Mouse (Mus musculus) stomach, embryonic 15.5 days (tissue): ENCODE results near the gene 4930415O20Rik. TPM values are rescaled to one million over a fixed set of nuclear protein-coding genes. Genes with fewer than 3 reads are reported as not detected.

ENCODE experiments used
- ATAC-seq: fragments of 200-750 bp; cut with Nextera tagmentation; 2 replicates; pipeline ENCODE4 v1.8.0; 2017; ENCODE audit warnings: low read depth, moderate number of reproducible peaks, moderate TSS enrichment; ENCODE audit not compliant: insufficient read depth, low FRiP score
- H3K27ac ChIP-seq: fragments of 300-500 bp; sonication (generic); 2 replicates; pipeline ENCODE4 v1.5.1; 2015; ENCODE audit warnings: mild to moderate bottlenecking, inconsistent platforms
- H3K27me3 ChIP-seq: fragments of 300-500 bp; sonication (generic); replicated peaks from 2 replicates; pipeline ENCODE4 v1.6.1; 2015; ENCODE audit warnings: inconsistent platforms
- H3K36me3 ChIP-seq: fragments of 300-500 bp; sonication (generic); 2 replicates; pipeline ENCODE4 v1.6.1; 2015; ENCODE audit warnings: inconsistent platforms
- H3K4me1 ChIP-seq: fragments of 300-500 bp; sonication (generic); 2 replicates; pipeline ENCODE4 v1.6.1; 2015; ENCODE audit warnings: inconsistent platforms
- H3K4me2 ChIP-seq: fragments of 300-500 bp; sonication (generic); 2 replicates; pipeline ENCODE4 v1.6.1; 2015; ENCODE audit warnings: mild to moderate bottlenecking, inconsistent platforms
- H3K4me3 ChIP-seq: fragments of 300-500 bp; sonication (generic); replicated peaks from 2 replicates; pipeline ENCODE4 v1.5.1; 2015; ENCODE audit warnings: inconsistent platforms
- H3K9ac ChIP-seq: fragments of 300-500 bp; sonication (generic); 2 replicates; pipeline ENCODE4 v1.6.1; 2015; ENCODE audit warnings: inconsistent platforms
- H3K9me3 ChIP-seq: fragments of 300-500 bp; sonication (generic); 2 replicates; pipeline ENCODE4 v1.6.1; 2016; ENCODE audit warnings: inconsistent platforms
- WGBS: fragments of 180-500 bp; shearing (Covaris S2); methylation state at CpG from one replicate; pipeline ENCODE4 v1.1.7; 2015; 5-methylcytosine and 5-hydroxymethylcytosine counted together
- polyA plus RNA-seq: library from polyadenylated mRNA; unstranded; fragments of >200 nt; fragmentation: Nextera tagmentation; extraction: Ambion mirVana; gene quantifications from 2 replicates; pipeline ENCODE4 v1.2.1, GENCODE M21; 2015

4930415O20Rik gene
- polyA plus RNA-seq, 1 experiment from 2014 or later, result not detected

- ATAC-seq, result no peak
Measured at GRCm38 (mm10) chr15:98626078-98626477, 55.3 kb downstream of the 4930415O20Rik start.

GRCm38 (mm10) chr15:98626487-98627212, 55.8 kb downstream of the 4930415O20Rik start:
- WGBS, result 78% methylated on average over 7 of the region's 7 CpGs
- Histone ChIP-seq H3K4me1 (peaks cover 30% of the 10 kb centered on the region), H3K27ac (no peak overlapping the region), H3K4me3 (no peak overlapping the region), H3K27me3 (0 out of 2 replicates have a peak, but pooled peaks cover 11% of the 10 kb centered on the region), H3K36me3 (no peaks in the 10 kb centered on the region), H3K4me2 (no peak overlapping the region), H3K9ac (no peak overlapping the region), H3K9me3 (no peaks in the 10 kb centered on the region)
- no peak for ATAC-seq

More at GRCm38 (mm10) chr15:98626078-98626477, 55.3 kb downstream of the 4930415O20Rik start:
- Histone ChIP-seq H3K27ac (no peak overlapping the region), H3K36me3 (no peaks in the 10 kb centered on the region), H3K9me3 (no peaks in the 10 kb centered on the region), H3K4me1 (peaks cover 24% of the 10 kb centered on the region), H3K4me3 (no peak overlapping the region), H3K27me3 (0 out of 2 replicates have a peak, but pooled peaks cover 7% of the 10 kb centered on the region), H3K4me2 (no peak overlapping the region), H3K9ac (no peak overlapping the region)
- WGBS, result 22% methylated on average over 8 of the region's 8 CpGs

- Histone ChIP-seq H3K4me3 (peak overlapping the region; percentile 8), H3K36me3 (no peaks in the 10 kb centered on the region), H3K4me2 (peak overlapping the region; percentile 49), H3K27me3 (peaks cover 18% of the 10 kb centered on the region), H3K4me1 (peaks cover 50% of the 10 kb centered on the region), H3K27ac (peak overlapping the region; percentile 42; the same call in 1 of the 2 replicates), H3K9me3 (no peaks in the 10 kb centered on the region), H3K9ac (no peak overlapping the region)
- ATAC-seq, result no peak
- WGBS, result 9% methylated on average over 20 of the region's 20 CpGs
Measured at GRCm38 (mm10) chr15:98628589-98629254, 57.9 kb downstream of the 4930415O20Rik start.

GRCm38 (mm10) chr15:98629464-98629863, 58.7 kb downstream of the 4930415O20Rik start:
- WGBS, result 47% methylated on average over 6 of the region's 6 CpGs
- Histone ChIP-seq H3K27me3 (peaks cover 22% of the 10 kb centered on the region), H3K9ac (no peak overlapping the region), H3K4me1 (peaks cover 55% of the 10 kb centered on the region), H3K27ac (0 out of 2 replicates have a peak overlapping the region, but pooled peaks have one; percentile 42), H3K36me3 (no peaks in the 10 kb centered on the region), H3K4me3 (no peak overlapping the region), H3K9me3 (no peaks in the 10 kb centered on the region), H3K4me2 (no peak overlapping the region)
- no peak for ATAC-seq

- no peak for ATAC-seq
- H3K9ac ChIP-seq, result no peak within 1 kb of the TSS
- peak within 1 kb of the TSS; percentile 89 for H3K4me3 ChIP-seq
- H3K27me3 ChIP-seq, result peaks cover 22% of the 10 kb centered on the region
- WGBS, result 45% methylated on average over 4 of the region's 4 CpGs
- no peaks in the 10 kb centered on the region for H3K36me3 ChIP-seq
- H3K4me2 ChIP-seq, result peak within 1 kb of the TSS; percentile 94
- no peaks in the 10 kb centered on the region for H3K9me3 ChIP-seq
- peaks cover 55% of the 10 kb centered on the region for H3K4me1 ChIP-seq
- H3K27ac ChIP-seq, result peak within 1 kb of the TSS; percentile 64
Measured at GRCm38 (mm10) chr15:98630540-98630939, 59.7 kb downstream of the 4930415O20Rik start, which contains the start of gene Cacnb3. Gene Cacnb3, plus strand, starts transcription at chr15:98630840.

GRCm38 (mm10) chr15:98631493-98631892, 60.7 kb downstream of the 4930415O20Rik start:
- Histone ChIP-seq H3K27ac (peak overlapping the region; percentile 64), H3K9ac (no peak overlapping the region), H3K4me1 (peaks cover 61% of the 10 kb centered on the region), H3K36me3 (no peaks in the 10 kb centered on the region), H3K27me3 (peaks cover 22% of the 10 kb centered on the region), H3K9me3 (no peaks in the 10 kb centered on the region), H3K4me2 (peak overlapping the region; percentile 94), H3K4me3 (peak overlapping the region; percentile 89)
- WGBS, result 2% methylated on average over 18 of the region's 18 CpGs
- no peak; the same call in 1 of the 2 replicates for ATAC-seq

- under 1% methylated on average over 25 of the region's 25 CpGs for WGBS
- Histone ChIP-seq H3K36me3 (no peaks in the 10 kb centered on the region), H3K27me3 (peaks cover 22% of the 10 kb centered on the region), H3K27ac (peak overlapping the region; percentile 64), H3K9ac (peak overlapping the region; percentile 65; the same call in 1 of the 2 replicates), H3K9me3 (no peaks in the 10 kb centered on the region), H3K4me3 (peak overlapping the region; percentile 89), H3K4me1 (peaks cover 62% of the 10 kb centered on the region), H3K4me2 (peak overlapping the region; percentile 94)
- peak; percentile 78 for ATAC-seq
Measured at GRCm38 (mm10) chr15:98632107-98632744, 61.4 kb downstream of the 4930415O20Rik start.

- Histone ChIP-seq H3K27ac (no peak overlapping the region; the same call in 1 of the 2 replicates), H3K4me2 (peak overlapping the region; percentile 94), H3K4me1 (peaks cover 62% of the 10 kb centered on the region), H3K9ac (no peak overlapping the region), H3K36me3 (no peaks in the 10 kb centered on the region), H3K27me3 (peaks cover 22% of the 10 kb centered on the region), H3K4me3 (peak overlapping the region; percentile 89), H3K9me3 (no peaks in the 10 kb centered on the region)
- 5% methylated on average over 4 of the region's 4 CpGs for WGBS
- no peak for ATAC-seq
Measured at GRCm38 (mm10) chr15:98632921-98633320, 62.1 kb downstream of the 4930415O20Rik start.

- peaks cover 22% of the 10 kb centered on the region for H3K27me3 ChIP-seq
- ATAC-seq, result no peak
- H3K27ac ChIP-seq, result peak overlapping the region; percentile 77; the same call in 1 of the 2 replicates
- H3K4me3 ChIP-seq, result peak overlapping the region; percentile 89
- H3K36me3 ChIP-seq, result no peaks in the 10 kb centered on the region
- H3K9ac ChIP-seq, result peak overlapping the region; percentile 60
- H3K4me1 ChIP-seq, result peaks cover 54% of the 10 kb centered on the region
- no peaks in the 10 kb centered on the region for H3K9me3 ChIP-seq
- peak overlapping the region; percentile 94 for H3K4me2 ChIP-seq
- 3% methylated on average over 24 of the region's 25 CpGs for WGBS
Measured at GRCm38 (mm10) chr15:98633822-98634470, 63.1 kb downstream of the 4930415O20Rik start.

GRCm38 (mm10) chr15:98634541-98635081, 63.8 kb downstream of the 4930415O20Rik start:
- peaks cover 22% of the 10 kb centered on the region for H3K27me3 ChIP-seq
- H3K36me3 ChIP-seq, result no peaks in the 10 kb centered on the region
- peak; percentile 51 for ATAC-seq
- WGBS, result under 1% methylated on average over 56 of the region's 65 CpGs
- no peaks in the 10 kb centered on the region for H3K9me3 ChIP-seq
- H3K4me2 ChIP-seq, result peak overlapping the region; percentile 94
- peak overlapping the region; percentile 77 for H3K27ac ChIP-seq
- peak overlapping the region; percentile 60 for H3K9ac ChIP-seq
- H3K4me3 ChIP-seq, result peak overlapping the region; percentile 89
- peaks cover 48% of the 10 kb centered on the region for H3K4me1 ChIP-seq

- peaks cover 17% of the 10 kb centered on the region for H3K27me3 ChIP-seq
- 0 out of 2 replicates have a peak, but pooled peaks cover 4% of the 10 kb centered on the region for H3K36me3 ChIP-seq
- 6% methylated on average over 21 of the region's 21 CpGs for WGBS
- H3K9ac ChIP-seq, result peak overlapping the region; percentile 60; the same call in 1 of the 2 replicates
- peak overlapping the region; percentile 89 for H3K4me3 ChIP-seq
- no peaks in the 10 kb centered on the region for H3K9me3 ChIP-seq
- H3K4me1 ChIP-seq, result peaks cover 48% of the 10 kb centered on the region
- H3K27ac ChIP-seq, result no peak overlapping the region
- H3K4me2 ChIP-seq, result peak overlapping the region; percentile 94
- no peak for ATAC-seq
Measured at GRCm38 (mm10) chr15:98635291-98635841, 64.6 kb downstream of the 4930415O20Rik start.
